Mouse (Mus musculus): ENCODE measurements around the gene Cacnb4. TPM values are rescaled to one million over a fixed set of nuclear protein-coding genes. Genes with fewer than 3 reads are reported as not detected.

Cacnb4 gene
- polyA plus RNA-seq, 1 experiment from 2014 or later: 1.5 TPM

DNA sequence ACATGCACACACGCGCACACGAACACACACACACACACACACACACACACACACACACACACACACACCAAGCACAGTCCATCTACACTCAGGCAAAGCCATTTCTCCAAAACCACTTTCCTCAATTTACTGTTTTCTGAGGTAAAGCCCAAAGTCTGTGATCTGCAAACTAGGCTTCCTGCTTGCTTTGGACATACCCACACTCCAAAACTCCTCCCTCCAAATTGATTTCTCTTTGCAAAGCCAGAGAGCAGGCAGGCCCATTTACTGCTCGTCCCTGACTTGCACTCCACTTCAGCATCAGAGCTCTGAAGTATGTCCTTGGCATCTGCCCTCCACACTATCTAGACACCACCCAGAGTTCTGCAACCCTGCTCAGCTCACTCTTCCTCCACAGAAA lies 958 bp upstream of the Cacnb4 start:
- no peak for ATAC-seq
- no peak overlapping the region for H3K4me2 ChIP-seq (replicated peaks; ENCODE audit: low read depth, low read length)
- H3K4me1 ChIP-seq (ENCODE audit: insufficient read depth, low read depth, low read length): 0 out of 2 replicates have a peak, but pooled peaks cover 3% of the 10 kb centered on the region
- no peak overlapping the region for H3K4me3 ChIP-seq (ENCODE audit: low read depth, low read length)
- TF ChIP-seq CTCF (IDR thresholded peaks at IDR 0.05): no peak
- H3K36me3 ChIP-seq (ENCODE audit: insufficient read depth, low read length): no peaks in the 10 kb centered on the region
- H3K9me3 ChIP-seq (ENCODE audit: low read length): no peaks in the 10 kb centered on the region
- H3K27me3 ChIP-seq (replicated peaks; ENCODE audit: insufficient read depth, low read length): 0 out of 2 replicates have a peak, but pooled peaks cover 3% of the 10 kb centered on the region
- no peak overlapping the region for H3K9ac ChIP-seq (replicated peaks; ENCODE audit: low read depth)
- no peak overlapping the region for H3K27ac ChIP-seq (ENCODE audit: low read length)
- 64% methylated on average over 4 of the region's 4 CpGs for WGBS
- peak; percentile 7 for DNase-seq (ENCODE audit: low spot score)

DNA sequence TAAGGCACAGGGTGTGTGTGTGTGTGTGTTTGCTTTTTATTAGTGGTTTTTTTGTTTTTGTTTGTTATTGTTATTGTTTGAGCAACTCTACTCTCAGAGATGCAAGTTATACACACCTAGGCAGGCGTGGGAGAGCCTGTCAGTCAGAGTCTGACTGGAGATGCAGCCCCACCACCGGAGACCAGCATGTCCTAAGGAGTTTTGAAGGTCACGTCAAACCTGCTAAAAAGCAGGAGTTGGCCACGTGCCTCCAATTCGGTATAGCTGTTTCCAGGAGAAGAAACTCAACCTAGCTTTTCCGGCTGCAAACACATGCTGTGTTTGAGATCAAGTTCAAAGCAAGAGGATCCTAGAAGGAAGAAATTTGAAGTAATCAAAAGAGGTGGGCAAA lies 277 bp upstream of the Cacnb4 start:
- Histone ChIP-seq H3K4me1 (ENCODE audit: insufficient read depth, low read depth, low read length) (0 out of 2 replicates have a peak, but pooled peaks cover 3% of the 10 kb centered on the region), H3K36me3 (ENCODE audit: insufficient read depth, low read length) (no peaks in the 10 kb centered on the region), H3K4me3 (ENCODE audit: low read depth, low read length) (no peak overlapping the region), H3K4me2 (replicated peaks; ENCODE audit: low read depth, low read length) (peak overlapping the region; percentile 96; the same call in 1 of the 2 replicates), H3K27me3 (replicated peaks; ENCODE audit: insufficient read depth, low read length) (0 out of 2 replicates have a peak, but pooled peaks cover 3% of the 10 kb centered on the region), H3K9ac (replicated peaks; ENCODE audit: low read depth) (no peak overlapping the region), H3K27ac (ENCODE audit: low read length) (no peak overlapping the region), H3K9me3 (ENCODE audit: low read length) (no peaks in the 10 kb centered on the region)
- DNase-seq (ENCODE audit: low spot score): peak; percentile 10
- 15% methylated on average over 6 of the region's 6 CpGs for WGBS
- ATAC-seq: no peak
- no peak for TF ChIP-seq CTCF (IDR thresholded peaks at IDR 0.05)
- TF ChIP-seq EP300 (IDR thresholded peaks at IDR 0.05): no peak

- ATAC-seq (peak; percentile 29), DNase-seq (ENCODE audit: low spot score) (peak; percentile 13)
- Histone ChIP-seq H3K4me3 (ENCODE audit: low read depth, low read length) (peak overlapping the region; percentile 55), H3K36me3 (ENCODE audit: insufficient read depth, low read length) (no peaks in the 10 kb centered on the region), H3K27ac (ENCODE audit: low read length) (no peak overlapping the region), H3K9me3 (ENCODE audit: low read length) (no peaks in the 10 kb centered on the region), H3K9ac (replicated peaks; ENCODE audit: low read depth) (no peak overlapping the region; the same call in 1 of the 2 replicates), H3K27me3 (replicated peaks; ENCODE audit: insufficient read depth, low read length) (0 out of 2 replicates have a peak, but pooled peaks cover 3% of the 10 kb centered on the region), H3K4me1 (ENCODE audit: insufficient read depth, low read depth, low read length) (0 out of 2 replicates have a peak, but pooled peaks cover 3% of the 10 kb centered on the region), H3K4me2 (replicated peaks; ENCODE audit: low read depth, low read length) (peak overlapping the region; percentile 96)
- under 1% methylated on average over 32 of the region's 42 CpGs for WGBS
- TF ChIP-seq CTCF (IDR thresholded peaks at IDR 0.05) (no peak), EP300 (IDR thresholded peaks at IDR 0.05) (no peak)
These were observed 1.2 kb downstream of the Cacnb4 start for GRCm38 (mm10) chr2:52675278-52675987.

- TF ChIP-seq CTCF (IDR thresholded peaks at IDR 0.05): no peak
- no peak for TF ChIP-seq EP300 (IDR thresholded peaks at IDR 0.05)
- peak; percentile 36 for DNase-seq (ENCODE audit: low spot score)
These were observed 1.7 kb downstream of the Cacnb4 start for GRCm38 (mm10) chr2:52674886-52675277.

DNA sequence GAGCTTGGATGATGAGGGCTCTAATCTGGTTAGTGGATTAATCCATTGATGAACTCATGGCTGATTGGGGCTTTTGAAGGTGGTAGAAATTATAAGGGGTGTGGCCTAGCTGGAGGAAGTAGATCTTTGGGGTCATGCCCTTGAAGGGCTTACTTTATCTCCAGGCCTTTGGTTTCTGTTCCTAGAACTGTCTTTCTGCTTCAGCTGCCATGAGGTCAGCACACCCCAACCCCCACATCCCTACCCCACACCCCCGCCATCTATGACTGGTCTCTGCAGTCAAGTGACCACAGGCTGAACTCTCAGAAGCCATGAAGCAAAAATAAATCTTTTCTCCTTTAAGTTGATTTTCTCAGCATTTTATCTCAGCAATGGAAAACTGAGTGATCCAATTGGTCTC lies 3.5 kb downstream of the Cacnb4 start:
- ATAC-seq (no peak), DNase-seq (ENCODE audit: low spot score) (no peak)
- H3K36me3 ChIP-seq (ENCODE audit: insufficient read depth, low read length): no peaks in the 10 kb centered on the region
- no peak overlapping the region for H3K27ac ChIP-seq (ENCODE audit: low read length)
- 82% methylated on average over 1 of the region's 1 CpGs for WGBS
- H3K9ac ChIP-seq (replicated peaks; ENCODE audit: low read depth): no peak overlapping the region
- TF ChIP-seq EP300 (IDR thresholded peaks at IDR 0.05): no peak
- TF ChIP-seq CTCF (IDR thresholded peaks at IDR 0.05): no peak
- no peaks in the 10 kb centered on the region for H3K9me3 ChIP-seq (ENCODE audit: low read length)
- H3K4me3 ChIP-seq (ENCODE audit: low read depth, low read length): no peak overlapping the region
- H3K4me1 ChIP-seq (ENCODE audit: insufficient read depth, low read depth, low read length): 0 out of 2 replicates have a peak, but pooled peaks cover 3% of the 10 kb centered on the region
- H3K27me3 ChIP-seq (replicated peaks; ENCODE audit: insufficient read depth, low read length): 0 out of 2 replicates have a peak, but pooled peaks cover 3% of the 10 kb centered on the region
- no peak overlapping the region for H3K4me2 ChIP-seq (replicated peaks; ENCODE audit: low read depth, low read length)

More at GRCm38 (mm10) chr2:52674886-52675277, 1.7 kb downstream of the Cacnb4 start:
- peak overlapping the region; percentile 55 for H3K4me3 ChIP-seq (ENCODE audit: low read depth, low read length)
- under 1% methylated on average over 19 of the region's 19 CpGs for WGBS
- no peak for ATAC-seq
- no peaks in the 10 kb centered on the region for H3K36me3 ChIP-seq (ENCODE audit: insufficient read depth, low read length)
- peak overlapping the region; percentile 96 for H3K4me2 ChIP-seq (replicated peaks; ENCODE audit: low read depth, low read length)
- H3K9ac ChIP-seq (replicated peaks; ENCODE audit: low read depth): no peak overlapping the region
- H3K27me3 ChIP-seq (replicated peaks; ENCODE audit: insufficient read depth, low read length): 0 out of 2 replicates have a peak, but pooled peaks cover 3% of the 10 kb centered on the region
- H3K4me1 ChIP-seq (ENCODE audit: insufficient read depth, low read depth, low read length): 0 out of 2 replicates have a peak, but pooled peaks cover 3% of the 10 kb centered on the region
- H3K27ac ChIP-seq (ENCODE audit: low read length): no peak overlapping the region
- no peaks in the 10 kb centered on the region for H3K9me3 ChIP-seq (ENCODE audit: low read length)

GRCm38 (mm10) chr2:52670733-52671132 lies 5.9 kb downstream of the Cacnb4 start:
- H3K9ac ChIP-seq (replicated peaks; ENCODE audit: low read depth): no peak overlapping the region

More at GRCm38 (mm10) chr2:52670733-52671132, 5.9 kb downstream of the Cacnb4 start:
- Histone ChIP-seq H3K4me3 (ENCODE audit: low read depth, low read length) (no peak overlapping the region), H3K27ac (ENCODE audit: low read length) (no peak overlapping the region), H3K27me3 (replicated peaks; ENCODE audit: insufficient read depth, low read length) (0 out of 2 replicates have a peak, but pooled peaks cover 3% of the 10 kb centered on the region), H3K9me3 (ENCODE audit: low read length) (no peaks in the 10 kb centered on the region), H3K4me2 (replicated peaks; ENCODE audit: low read depth, low read length) (no peak overlapping the region), H3K36me3 (ENCODE audit: insufficient read depth, low read length) (no peaks in the 10 kb centered on the region), H3K4me1 (ENCODE audit: insufficient read depth, low read depth, low read length) (0 out of 2 replicates have a peak, but pooled peaks cover 3% of the 10 kb centered on the region)
- 80% methylated on average over 5 of the region's 5 CpGs for WGBS
- no peak for TF ChIP-seq EP300 (IDR thresholded peaks at IDR 0.05)
- no peak for TF ChIP-seq CTCF (IDR thresholded peaks at IDR 0.05)
- DNase-seq (ENCODE audit: low spot score) (no peak), ATAC-seq (no peak)

Data from lung, postnatal 0 days (tissue).